Mouse (Mus musculus): ENCODE data around the gene Hist1h2bl. TPM values are rescaled to one million over a fixed set of nuclear protein-coding genes. Genes with fewer than 3 reads are reported as not detected.
"Not testable (repeated sequence)": the region's sequence is repeated elsewhere in the genome, so short reads cannot be mapped to it uniquely, and the experiment has no call there.

Hist1h2bl gene
- total RNA-seq, 2 experiments from 2014 or later: 31.7 to 51.2 TPM

DNA sequence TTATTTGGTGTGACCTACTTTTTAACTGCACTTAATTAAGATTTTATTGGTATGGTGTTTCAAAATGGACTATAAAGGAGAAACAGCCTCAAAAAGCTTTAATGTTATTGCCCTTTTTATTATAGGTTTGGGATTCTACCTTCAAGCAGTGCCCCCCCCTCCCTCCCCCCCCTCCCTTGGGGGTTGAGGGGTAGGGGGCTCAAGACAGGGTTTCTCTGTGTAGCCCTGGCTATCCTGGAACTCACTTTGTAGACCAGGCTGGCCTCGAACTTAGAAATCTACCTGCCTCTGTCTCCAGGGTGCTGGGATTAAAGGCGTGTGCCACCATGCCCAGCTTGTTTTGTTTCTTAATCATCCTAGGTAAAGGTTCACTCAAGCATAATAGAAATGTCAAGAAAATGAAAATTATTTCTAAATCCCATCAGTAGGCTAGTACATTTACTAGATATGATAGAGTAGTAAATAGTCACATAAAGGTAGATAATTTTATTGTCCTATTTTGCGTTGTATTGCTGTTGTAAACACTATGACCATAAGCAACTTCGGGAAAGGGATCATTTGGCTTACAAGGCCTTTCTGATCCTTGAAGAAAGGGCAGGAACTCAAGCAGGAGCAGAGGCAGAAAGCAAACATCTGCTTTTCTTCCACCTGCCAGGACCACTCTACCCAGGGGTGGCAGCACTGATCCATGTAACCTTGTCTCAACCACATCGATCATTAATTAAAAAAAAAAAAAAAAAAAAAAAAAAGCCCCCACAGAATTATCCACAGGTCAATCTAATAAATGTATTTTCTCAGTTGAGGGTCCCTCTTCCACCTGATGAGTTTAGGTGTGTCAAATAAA, 7.3 kb upstream of the Hist1h2bl start:
- DNase-seq (ENCODE audit: low spot score in 2 of 2): no peak

GRCm38 (mm10) chr13:21722373-21722925, 6.5 kb upstream of the Hist1h2bl start:
- DNase-seq (ENCODE audit: low spot score in 2 of 2): peak in 1 of 2 experiments; percentile 10

- DNase-seq (ENCODE audit: low spot score in 2 of 2): peak; percentile 62 to 89
Measured at GRCm38 (mm10) chr13:21721757-21722372, 5.9 kb upstream of the Hist1h2bl start, which contains the start of gene Hist1h2bm. Gene Hist1h2bm, plus strand, starts transcription at chr13:21722044.

DNA sequence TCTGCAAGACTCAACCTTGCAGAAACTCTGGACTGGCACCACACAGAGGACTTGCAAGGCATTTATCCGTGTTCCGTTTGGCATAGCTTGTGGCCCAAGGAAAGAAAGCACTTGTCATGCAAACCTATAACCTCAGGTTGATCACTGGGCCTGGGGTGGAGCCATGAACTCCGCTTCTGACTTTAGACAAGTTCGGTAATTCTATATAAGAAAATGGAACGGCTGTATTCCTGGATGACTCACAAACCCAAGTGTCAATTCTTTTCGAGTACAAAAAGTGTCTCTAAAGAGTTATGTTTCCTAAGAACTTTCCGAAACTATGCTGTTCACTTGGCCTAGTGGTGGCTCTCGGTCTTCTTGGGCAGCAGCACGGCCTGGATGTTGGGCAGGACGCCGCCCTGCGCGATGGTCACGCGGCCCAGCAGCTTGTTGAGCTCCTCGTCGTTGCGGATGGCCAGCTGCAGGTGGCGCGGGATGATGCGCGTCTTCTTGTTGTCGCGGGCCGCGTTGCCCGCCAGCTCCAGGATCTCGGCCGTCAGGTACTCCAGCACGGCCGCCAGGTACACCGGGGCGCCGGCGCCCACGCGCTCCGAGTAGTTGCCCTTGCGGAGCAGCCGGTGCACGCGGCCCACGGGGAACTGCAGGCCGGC, 5.3 kb upstream of the Hist1h2bl start:
- DNase-seq (ENCODE audit: low spot score in 2 of 2): not testable (repeated sequence)

- DNase-seq (ENCODE audit: low spot score in 2 of 2): no peak
Measured at GRCm38 (mm10) chr13:21718381-21719080, 2.6 kb upstream of the Hist1h2bl start.

GRCm38 (mm10) chr13:21717397-21718357, 1.7 kb upstream of the Hist1h2bl start, which contains the start of gene Hist1h3h:
Gene Hist1h3h, plus strand, starts transcription at chr13:21717659.
- DNase-seq (ENCODE audit: low spot score in 2 of 2): peak; percentile 82 to 94

DNA sequence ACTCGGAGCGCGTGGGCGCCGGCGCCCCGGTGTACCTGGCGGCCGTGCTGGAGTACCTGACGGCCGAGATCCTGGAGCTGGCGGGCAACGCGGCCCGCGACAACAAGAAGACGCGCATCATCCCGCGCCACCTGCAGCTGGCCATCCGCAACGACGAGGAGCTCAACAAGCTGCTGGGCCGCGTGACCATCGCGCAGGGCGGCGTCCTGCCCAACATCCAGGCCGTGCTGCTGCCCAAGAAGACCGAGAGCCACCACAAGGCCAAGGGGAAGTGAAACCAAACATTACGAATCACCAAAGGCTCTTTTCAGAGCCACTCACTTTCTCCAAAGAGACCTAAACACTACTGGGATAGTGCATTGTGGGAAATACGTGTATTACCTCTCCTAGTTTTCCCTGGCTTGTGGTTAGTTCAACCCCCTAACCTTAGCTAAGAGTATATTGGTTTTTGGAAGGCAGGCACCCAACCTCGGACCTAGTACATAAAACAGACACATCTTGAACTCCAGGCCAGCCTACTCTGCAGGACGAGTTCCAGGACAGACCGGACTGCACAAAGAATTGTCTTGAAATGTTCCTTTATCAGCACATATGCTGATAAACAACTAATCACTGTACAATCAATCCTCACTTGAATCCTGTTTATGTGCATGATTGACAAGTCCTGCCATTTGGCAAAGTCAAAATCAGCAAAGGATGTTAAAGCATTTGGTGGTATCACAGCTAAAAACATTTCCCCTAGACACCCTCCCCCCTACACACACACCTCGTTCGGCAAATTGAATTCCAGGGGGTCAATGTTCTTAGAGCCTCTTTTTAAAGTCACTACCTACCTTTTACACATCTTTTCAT, 823 bp upstream of the Hist1h2bl start:
- peak; percentile 19 to 26 for DNase-seq (ENCODE audit: low spot score in 2 of 2)

DNA sequence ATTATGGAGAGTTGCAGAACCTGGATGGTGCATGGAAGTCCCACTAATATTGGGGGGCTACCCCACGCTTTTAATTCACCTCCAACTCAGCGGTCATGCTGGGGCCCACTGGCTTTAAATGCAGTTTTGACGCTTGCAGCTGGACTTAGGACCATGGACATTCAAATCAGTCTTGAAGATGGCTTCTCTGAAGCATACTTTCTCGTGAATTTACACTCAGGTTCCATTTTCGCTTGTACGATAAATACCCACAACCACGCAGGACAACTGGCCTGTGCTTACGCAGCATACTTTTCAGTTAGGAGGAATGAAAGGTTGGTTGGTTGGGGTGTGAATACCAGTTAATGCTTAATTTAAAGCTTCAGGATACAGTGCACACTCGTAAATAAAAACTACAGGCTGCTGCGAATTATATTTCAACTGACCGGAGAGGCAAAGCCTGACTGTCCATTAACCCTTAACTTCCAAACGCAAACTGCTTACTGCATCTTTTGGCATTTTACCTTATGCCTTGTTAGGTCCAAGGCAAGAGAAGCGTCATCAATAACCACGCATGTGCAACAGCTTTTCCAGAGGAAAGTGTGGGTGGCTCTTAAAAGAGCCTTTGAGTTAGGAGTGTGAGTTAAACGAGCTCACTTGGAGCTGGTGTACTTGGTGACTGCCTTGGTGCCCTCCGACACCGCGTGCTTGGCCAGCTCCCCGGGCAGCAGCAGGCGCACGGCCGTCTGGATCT, 646 bp downstream of the Hist1h2bl start:
- peak; percentile 13 to 26 for DNase-seq (ENCODE audit: low spot score in 2 of 2)

DNA sequence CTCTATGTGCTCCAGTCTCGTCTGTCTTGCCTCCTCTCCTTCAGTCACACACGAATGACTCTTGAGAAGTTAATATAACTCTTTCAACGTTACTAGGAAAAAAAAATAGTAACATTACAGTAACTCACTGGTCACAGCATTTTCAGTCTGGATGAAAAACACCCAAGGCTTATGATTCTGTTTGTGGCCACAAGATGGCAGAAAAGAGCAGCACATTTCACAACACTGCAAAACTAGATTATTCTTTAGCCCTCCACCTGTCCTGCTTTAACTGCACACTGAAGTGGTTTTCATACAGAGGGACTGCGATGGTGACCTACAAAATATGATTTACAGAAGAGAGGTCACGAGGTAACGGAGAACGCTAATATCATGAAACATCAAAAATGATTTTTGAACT, 1.2 kb downstream of the Hist1h2bl start:
- DNase-seq (ENCODE audit: low spot score in 2 of 2): peak; percentile 63 to 78

GRCm38 (mm10) chr13:21711698-21712097, 4.2 kb downstream of the Hist1h2bl start:
- DNase-seq (ENCODE audit: low spot score in 2 of 2): no peak

DNA sequence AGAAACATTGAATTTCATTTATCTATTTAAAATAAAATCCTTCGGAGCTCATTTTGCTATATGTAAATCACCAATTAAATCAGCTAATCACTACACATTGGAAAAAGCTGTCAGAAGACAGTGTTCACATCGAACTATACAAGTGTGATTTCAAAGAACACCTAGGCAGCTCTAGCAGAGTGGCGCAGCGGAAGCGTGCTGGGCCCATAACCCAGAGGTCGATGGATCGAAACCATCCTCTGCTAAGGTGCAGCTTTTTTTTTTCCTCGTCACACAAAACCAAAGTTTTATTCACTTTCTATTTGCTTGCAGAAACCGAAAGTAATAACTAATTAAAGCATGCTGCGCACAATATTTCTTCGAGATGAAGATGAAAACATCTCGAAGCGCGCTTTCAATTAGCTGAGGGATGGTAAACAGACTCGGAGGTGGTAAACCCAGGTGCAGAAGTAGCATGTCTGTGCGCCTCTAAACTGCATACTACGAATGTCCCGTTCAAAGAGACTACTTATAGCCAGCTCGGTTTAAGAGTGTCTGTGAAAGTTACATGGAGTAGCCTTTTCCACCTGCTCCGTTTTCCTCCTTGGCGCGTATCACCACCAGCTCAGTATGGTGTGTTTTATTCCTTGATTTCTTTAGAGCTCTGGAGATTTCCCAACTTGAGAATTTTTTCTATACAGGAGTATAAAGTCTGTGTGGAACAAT, 5.0 kb downstream of the Hist1h2bl start:
- DNase-seq (ENCODE audit: low spot score in 2 of 2): peak; percentile 81 to 87

GRCm38 (mm10) chr13:21710031-21710711, 5.8 kb downstream of the Hist1h2bl start:
- peak; percentile 91 to 92 for DNase-seq (ENCODE audit: low spot score in 2 of 2)

DNA sequence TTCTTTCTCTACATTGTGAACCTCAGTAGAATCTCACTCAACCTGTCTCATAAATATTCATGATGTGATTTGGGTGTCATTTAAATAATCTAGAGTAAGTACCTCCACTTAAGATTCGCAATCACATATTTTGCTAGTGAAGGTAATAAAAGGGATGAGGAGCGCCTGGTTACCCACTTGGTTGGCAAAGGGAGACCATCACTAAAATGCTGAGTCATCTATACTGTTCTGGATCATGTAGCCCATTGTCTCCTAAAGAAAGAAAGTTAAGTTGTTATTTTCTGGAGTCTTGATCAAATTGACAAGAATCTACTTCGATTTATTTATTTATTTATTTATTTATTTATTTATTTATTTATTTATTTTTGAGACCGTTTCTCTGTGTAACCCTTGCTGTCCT, 9.3 kb downstream of the Hist1h2bl start:
- DNase-seq (ENCODE audit: low spot score in 2 of 2): no peak

GRCm38 (mm10) chr13:21697811-21698210, 18.1 kb downstream of the Hist1h2bl start, which contains the start of gene Olfr1359:
Gene Olfr1359, plus strand, starts transcription at chr13:21698111.
- DNase-seq (ENCODE audit: low spot score in 2 of 2): no peak

GRCm38 (mm10) chr13:21677305-21677704, 38.6 kb downstream of the Hist1h2bl start, which contains the start of gene Olfr1360:
Gene Olfr1360, minus strand, starts transcription at chr13:21677405.
- no peak for DNase-seq (ENCODE audit: low spot score in 2 of 2)

All from layer of hippocampus, postnatal 14 days (tissue).